Mouse (Mus musculus) thymus, adult 2 months (tissue): Measurements from ENCODE around the gene Ipcef1.

ENCODE experiments used
- CTCF ChIP-seq: fragments of 200-500 bp; IDR thresholded peaks from 2 replicates; pipeline ENCODE4 v1.5.1; 2012; ENCODE audit warnings: mild to moderate bottlenecking, control low read depth, low read length, moderate library complexity, borderline replicate concordance; ENCODE audit not compliant: control insufficient read depth, poor library complexity, insufficient read depth; ENCODE audit errors: extremely low read depth
- POLR2A ChIP-seq: fragments of 200-500 bp; IDR thresholded peaks from 2 replicates; pipeline ENCODE4 v1.6.1; 2012; ENCODE audit warnings: mild to moderate bottlenecking, low read length, control low read depth, moderate library complexity; ENCODE audit not compliant: control insufficient read depth, poor library complexity, insufficient read depth; ENCODE audit errors: extremely low read depth

DNA sequence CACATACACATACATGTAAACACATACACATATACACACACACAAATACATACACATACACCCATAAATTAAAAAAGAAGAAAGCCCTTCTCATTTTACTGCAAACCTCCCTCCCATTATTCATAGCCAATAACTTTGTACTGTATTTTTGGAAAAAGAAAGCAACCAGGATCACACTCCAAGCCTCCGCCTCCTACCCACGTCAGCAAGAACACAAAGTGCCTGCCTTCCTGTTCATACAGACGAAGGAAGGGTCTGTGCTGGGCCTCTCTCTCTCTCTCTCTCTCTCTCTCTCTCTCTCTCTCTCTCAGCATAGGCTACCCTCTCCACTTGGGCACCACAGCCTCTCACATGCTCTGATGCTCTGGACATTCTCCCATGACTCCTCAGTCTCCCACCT is 156.5 kb downstream of the Ipcef1 start:
- TF ChIP-seq CTCF = no peak
- TF ChIP-seq POLR2A = no peak
